Mouse (Mus musculus) MEL (cell line): ENCODE measurements around the gene Zyg11a. TPM values are rescaled to one million over a fixed set of nuclear protein-coding genes. Genes with fewer than 3 reads are reported as not detected.

Experiments used
- DNase-seq: peaks from one replicate; pipeline ENCODE4 v3.0.0; 2011; ENCODE audit warnings: low read depth, low spot score
- H3K27ac ChIP-seq: 2 replicates; pipeline ENCODE4 v1.5.1; 2012; ENCODE audit warnings: low read depth, mild to moderate bottlenecking, control low read depth, low read length, moderate library complexity; ENCODE audit not compliant: control insufficient read depth
- H3K27me3 ChIP-seq, 2 experiments: fragments of 150-350 bp in 1 of 2; sonication (generic) in 1 of 2; 2 replicates each; pipeline ENCODE4 v1.6.1; 2012; ENCODE audit warnings: low read length in 2 of 2, mild to moderate bottlenecking in 2 of 2, improper control_type of control experiment in 1 of 2, moderate library complexity in 1 of 2; ENCODE audit not compliant: insufficient read depth in 2 of 2, control insufficient read depth in 1 of 2
- H3K36me3 ChIP-seq, 2 experiments: 2 replicates each; pipeline ENCODE4 v1.6.1; 2012 to 2014; ENCODE audit warnings: low read length in 2 of 2, improper control_type of control experiment in 1 of 2, inconsistent platforms in 1 of 2, mild to moderate bottlenecking in 1 of 2; ENCODE audit not compliant: insufficient read depth in 2 of 2, control insufficient read depth in 1 of 2
- H3K4me1 ChIP-seq, 2 experiments: fragments of 150-350 bp in 1 of 2; sonication (generic) in 1 of 2; 2 replicates each; pipeline ENCODE4 v1.6.1; 2012; ENCODE audit warnings: low read length in 2 of 2, improper control_type of control experiment in 1 of 2, mild to moderate bottlenecking in 1 of 2; ENCODE audit not compliant: insufficient read depth in 2 of 2, control insufficient read depth in 1 of 2
- H3K4me3 ChIP-seq, 2 experiments: fragments of 150-350 bp in 1 of 2; sonication (generic) in 1 of 2; 2 replicates each; pipeline ENCODE4 v1.5.1; 2012; ENCODE audit warnings: low read depth in 2 of 2, low read length in 2 of 2, mild to moderate bottlenecking in 2 of 2, moderate library complexity in 2 of 2, control low read depth in 1 of 2, improper control_type of control experiment in 1 of 2; ENCODE audit not compliant: control insufficient read depth in 1 of 2, insufficient read depth in 1 of 2
- H3K79me2 ChIP-seq: 2 replicates; pipeline ENCODE4 v1.6.1; 2012; ENCODE audit warnings: mild to moderate bottlenecking, low read length, moderate library complexity; ENCODE audit not compliant: control insufficient read depth, poor library complexity, insufficient read depth
- H3K9ac ChIP-seq: 2 replicates; pipeline ENCODE4 v1.6.1; 2012; ENCODE audit warnings: low read depth, mild to moderate bottlenecking, control low read depth, low read length, moderate library complexity; ENCODE audit not compliant: control insufficient read depth, poor library complexity, severe bottlenecking
- H3K9me3 ChIP-seq: fragments of 150-350 bp; sonication (generic); replicated peaks from 2 replicates; pipeline ENCODE4 v1.6.1; 2012; ENCODE audit warnings: mild to moderate bottlenecking, low read length, improper control_type of control experiment, moderate library complexity; ENCODE audit not compliant: insufficient read depth
- BHLHE40 ChIP-seq: IDR thresholded peaks from 2 replicates; pipeline ENCODE4 v1.6.1; 2012; ENCODE audit warnings: low read depth, mild to moderate bottlenecking, inconsistent platforms, low read length, improper control_type of control experiment, borderline replicate concordance
- CHD1 ChIP-seq: IDR thresholded peaks from 2 replicates; pipeline ENCODE4 v1.6.1; 2012; ENCODE audit warnings: low read depth, mild to moderate bottlenecking, inconsistent platforms, low read length, improper control_type of control experiment
- CHD2 ChIP-seq: IDR thresholded peaks from 2 replicates; pipeline ENCODE4 v1.6.1; 2011; ENCODE audit warnings: low read length, improper control_type of control experiment
- E2F4 ChIP-seq: IDR thresholded peaks from 2 replicates; pipeline ENCODE4 v1.6.1; 2011; ENCODE audit warnings: low read depth, low read length, improper control_type of control experiment, borderline replicate concordance
- ETS1 ChIP-seq: IDR thresholded peaks from 2 replicates; pipeline ENCODE4 v1.6.1; 2012; ENCODE audit warnings: low read depth, mild to moderate bottlenecking, inconsistent platforms, low read length, improper control_type of control experiment, moderate library complexity
- JUND ChIP-seq: IDR thresholded peaks from 2 replicates; pipeline ENCODE4 v1.6.1; 2011; ENCODE audit warnings: low read depth, mild to moderate bottlenecking, improper control_type of control experiment, low read length
- MAZ ChIP-seq: IDR thresholded peaks from 2 replicates; pipeline ENCODE4 v1.6.1; 2012; ENCODE audit warnings: low read depth, mild to moderate bottlenecking, inconsistent platforms, low read length, improper control_type of control experiment
- MEF2A ChIP-seq: IDR thresholded peaks from 2 replicates; pipeline ENCODE4 v1.6.1; 2014; ENCODE audit warnings: low read depth, mild to moderate bottlenecking, inconsistent platforms, low read length, improper control_type of control experiment; ENCODE audit not compliant: poor library complexity, insufficient replicate concordance, severe bottlenecking; ENCODE audit errors: extremely low read depth
- MXI1 ChIP-seq: IDR thresholded peaks from 2 replicates; pipeline ENCODE4 v1.6.1; 2011; ENCODE audit warnings: mild to moderate bottlenecking, low read depth, low read length, improper control_type of control experiment
- MYB ChIP-seq: IDR thresholded peaks from 2 replicates; pipeline ENCODE4 v1.6.1; 2011; ENCODE audit warnings: mild to moderate bottlenecking, low read depth, low read length, improper control_type of control experiment
- POLR2A ChIP-seq, 2 experiments: IDR thresholded peaks; 2 replicates each; pipeline ENCODE4 v1.6.1; 2011 to 2012; ENCODE audit warnings: low read length in 2 of 2, mild to moderate bottlenecking in 2 of 2, control low read depth in 1 of 2, improper control_type of control experiment in 1 of 2, low read depth in 1 of 2, moderate library complexity in 1 of 2; ENCODE audit not compliant: control insufficient read depth in 1 of 2, insufficient read depth in 1 of 2, poor library complexity in 1 of 2
- POLR2AphosphoS5 ChIP-seq: IDR thresholded peaks from 2 replicates; pipeline ENCODE4 v1.6.1; 2012; ENCODE audit warnings: low read depth, borderline replicate concordance, mild to moderate bottlenecking, inconsistent platforms, low read length, moderate library complexity, mixed read lengths
- SMC3 ChIP-seq: IDR thresholded peaks from 2 replicates; pipeline ENCODE4 v1.6.1; 2011; ENCODE audit warnings: low read depth, low read length, improper control_type of control experiment
- TAL1 ChIP-seq: IDR thresholded peaks from 2 replicates; pipeline ENCODE4 v1.6.1; 2012; ENCODE audit warnings: mild to moderate bottlenecking, inconsistent platforms, low read length, moderate library complexity, mixed read lengths
- TBP ChIP-seq: IDR thresholded peaks from 2 replicates; pipeline ENCODE4 v1.8.0; 2011; ENCODE audit warnings: low read depth, low read length, improper control_type of control experiment
- USF2 ChIP-seq, 2 experiments: IDR thresholded peaks; 2 replicates each; pipeline ENCODE4 v1.6.1; 2011 to 2012; ENCODE audit warnings: improper control_type of control experiment in 2 of 2, low read length in 2 of 2, borderline replicate concordance in 1 of 2, inconsistent platforms in 1 of 2, low read depth in 1 of 2, mild to moderate bottlenecking in 1 of 2; ENCODE audit not compliant: insufficient read depth in 1 of 2
- ZC3H11A ChIP-seq: IDR thresholded peaks from 2 replicates; pipeline ENCODE4 v1.6.1; 2012; ENCODE audit warnings: low read depth, mild to moderate bottlenecking, inconsistent platforms, low read length, improper control_type of control experiment
- ZMIZ1 ChIP-seq: IDR thresholded peaks from 2 replicates; pipeline ENCODE4 v1.6.1; 2012; ENCODE audit warnings: low read depth, mild to moderate bottlenecking, inconsistent platforms, low read length, improper control_type of control experiment, moderate library complexity
- polyA plus RNA-seq, 2 experiments: library from polyadenylated mRNA; stranded (reverse) in 1 of 2; unstranded in 1 of 2; fragments of >175 nt in 1 of 2; fragments of >200 nt in 1 of 2; gene quantifications; 2 replicates each; pipeline versions ENCODE4 v1.2.1 to v1.2.4; 2012; ENCODE audit warnings: low replicate concordance in 2 of 2, low read depth in 1 of 2; ENCODE audit not compliant: insufficient read length in 2 of 2, insufficient read depth in 1 of 2, missing spikeins in 1 of 2
- total RNA-seq: library from RNA; depleted of rRNA; stranded (reverse); fragments of 300-350 nt; gene quantifications from 2 replicates; pipeline ENCODE4 v1.2.3, GENCODE M21; 2012

Gene Zyg11a
- total and polyA plus RNA-seq, 3 experiments, result 0.18 TPM; not detected in 2

DNA sequence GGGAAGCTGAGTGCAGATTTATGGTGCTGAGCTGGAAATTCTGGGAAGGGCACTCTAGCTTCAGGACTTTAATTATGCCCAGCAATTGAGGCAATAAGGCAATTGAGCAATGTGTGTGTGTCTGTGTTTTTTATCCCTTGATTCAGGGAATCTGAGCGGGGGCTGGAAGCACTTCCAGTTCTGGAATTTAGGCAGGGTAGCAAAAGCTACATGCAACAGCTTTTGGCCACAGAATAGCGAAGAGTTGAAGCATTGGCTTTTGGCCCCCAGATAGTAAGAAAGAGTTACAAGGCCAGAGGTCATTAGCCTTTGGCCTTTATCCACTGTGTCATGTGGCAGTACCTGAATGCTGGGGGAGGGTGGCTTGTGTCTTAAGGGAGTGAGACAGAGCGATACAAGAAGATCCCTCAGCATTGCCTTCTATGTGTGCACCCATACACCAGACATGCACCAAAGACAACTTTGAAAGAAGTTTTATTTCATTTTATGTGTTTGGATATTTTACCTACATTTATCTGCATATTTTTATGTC lies 7.6 kb upstream of the Zyg11a start:
- Histone ChIP-seq H3K4me3 (no peak overlapping the region), H3K27ac (no peak overlapping the region), H3K36me3 (no peaks in the 10 kb centered on the region), H3K79me2 (no peaks in the 10 kb centered on the region), H3K9ac (no peak overlapping the region), H3K27me3 (peaks cover 0 to 2% of the 10 kb centered on the region in 2 experiments; a peak in 2 of 4 replicates), H3K9me3 (no peaks in the 10 kb centered on the region), H3K4me1 (no peaks in the 10 kb centered on the region)
- TF ChIP-seq BHLHE40 (no peak), MYB (no peak), ZC3H11A (no peak)
- no peak for DNase-seq

- H3K27me3 ChIP-seq, result peaks cover 0 to 2% of the 10 kb centered on the region in 2 experiments; a peak in 3 of 4 replicates
- H3K27ac ChIP-seq, result no peak overlapping the region
- H3K36me3 ChIP-seq, result no peaks in the 10 kb centered on the region
- DNase-seq, result no peak
- no peaks in the 10 kb centered on the region for H3K4me1 ChIP-seq
- H3K79me2 ChIP-seq, result no peaks in the 10 kb centered on the region
- no peak overlapping the region for H3K9ac ChIP-seq
- no peak overlapping the region for H3K4me3 ChIP-seq
- TF ChIP-seq MAZ (no peak), ZC3H11A (no peak), POLR2AphosphoS5 (no peak), JUND (no peak), E2F4 (no peak), ZMIZ1 (no peak), CHD2 (no peak), USF2 (IDR thresholded peaks at IDR 0.05; ENCODE audit: borderline replicate concordance in 1 of 2, insufficient read depth in 1 of 2, low read depth in 1 of 2, low read length in 2 of 2) (no peak), CHD1 (no peak), POLR2A (IDR thresholded peaks at IDR 0.05; ENCODE audit: control insufficient read depth in 1 of 2, insufficient read depth in 1 of 2, low read depth in 1 of 2, low read length in 2 of 2, poor library complexity in 1 of 2) (no peak), SMC3 (no peak), MYB (no peak), TAL1 (no peak), ETS1 (no peak), BHLHE40 (no peak), TBP (no peak), MXI1 (no peak), MEF2A (no peak)
- H3K9me3 ChIP-seq, result no peaks in the 10 kb centered on the region
These were observed 4.7 kb upstream of the Zyg11a start for GRCm38 (mm10) chr4:108222507-108222906.
